Mouse (Mus musculus): ENCODE results near the gene Bcl7c. TPM values are rescaled to one million over a fixed set of nuclear protein-coding genes. Genes with fewer than 3 reads are reported as not detected.
A peak's percentile ranks its signal among the peaks of the same experiment; 100 is the strongest.
"Not testable (repeated sequence)": the region's sequence is repeated elsewhere in the genome, so short reads cannot be mapped to it uniquely, and the experiment has no call there.

The Bcl7c gene
- total RNA-seq, 1 experiment: 35.6 TPM

DNA sequence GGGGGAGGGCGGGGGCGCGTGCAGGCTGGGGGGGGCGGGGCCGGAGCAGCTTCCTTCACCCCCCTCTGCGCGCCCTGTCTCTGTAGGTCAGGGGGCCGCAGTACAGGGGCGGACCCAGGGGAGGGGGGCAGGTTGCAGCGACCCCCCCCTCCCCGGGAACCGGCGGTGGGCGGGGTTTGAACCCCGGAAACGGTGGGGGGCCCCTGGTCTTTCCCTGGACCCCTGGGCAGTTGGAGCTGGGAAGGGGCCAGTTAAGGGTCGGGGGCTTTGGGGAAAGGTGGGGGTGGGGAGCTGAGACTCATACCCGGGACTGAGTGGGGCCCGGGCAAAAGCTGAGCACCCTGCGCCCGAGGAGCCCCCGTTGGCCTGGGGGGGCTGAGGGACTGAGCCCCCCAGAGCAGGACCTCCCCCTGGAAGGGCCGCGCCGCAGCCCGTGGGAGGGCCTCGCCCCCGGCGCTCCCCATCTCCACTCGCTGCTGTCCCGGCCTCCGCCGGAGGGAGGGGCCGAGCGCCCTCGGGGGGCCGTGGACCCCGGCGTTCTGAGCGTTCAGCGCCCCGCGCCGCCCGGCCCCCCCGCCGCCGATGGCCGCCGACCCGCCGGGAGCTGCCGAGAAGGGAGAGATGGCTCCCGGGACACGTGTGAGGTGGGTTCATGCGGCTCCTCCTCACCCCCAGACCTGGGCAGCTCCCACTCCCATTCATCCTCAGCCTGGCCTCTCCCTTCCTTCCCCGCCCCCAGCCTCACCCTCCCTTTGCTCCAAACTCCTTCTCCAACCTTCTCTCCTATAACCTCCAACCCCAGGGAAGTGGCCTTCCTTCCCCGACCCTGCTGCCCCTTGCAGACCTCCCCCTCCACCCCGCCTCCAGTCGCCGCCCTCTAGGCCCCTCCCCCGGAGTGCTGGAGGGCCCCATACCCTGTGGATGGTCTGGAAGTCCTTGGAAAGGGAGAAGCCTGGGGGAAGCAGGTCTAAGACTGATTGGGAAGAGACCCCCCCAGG, 38.1 kb upstream of the Bcl7c start:
- in situ Hi-C loops (cut with MboI; ENCODE audit: low sequenced_read_pairs in 2 of 2, unreplicated experiment in 2 of 2): no loop called here
- H3K9me3 ChIP-seq (ENCODE audit: control insufficient read depth, insufficient read depth, low read depth, low read length): no peaks in the 10 kb centered on the region

DNA sequence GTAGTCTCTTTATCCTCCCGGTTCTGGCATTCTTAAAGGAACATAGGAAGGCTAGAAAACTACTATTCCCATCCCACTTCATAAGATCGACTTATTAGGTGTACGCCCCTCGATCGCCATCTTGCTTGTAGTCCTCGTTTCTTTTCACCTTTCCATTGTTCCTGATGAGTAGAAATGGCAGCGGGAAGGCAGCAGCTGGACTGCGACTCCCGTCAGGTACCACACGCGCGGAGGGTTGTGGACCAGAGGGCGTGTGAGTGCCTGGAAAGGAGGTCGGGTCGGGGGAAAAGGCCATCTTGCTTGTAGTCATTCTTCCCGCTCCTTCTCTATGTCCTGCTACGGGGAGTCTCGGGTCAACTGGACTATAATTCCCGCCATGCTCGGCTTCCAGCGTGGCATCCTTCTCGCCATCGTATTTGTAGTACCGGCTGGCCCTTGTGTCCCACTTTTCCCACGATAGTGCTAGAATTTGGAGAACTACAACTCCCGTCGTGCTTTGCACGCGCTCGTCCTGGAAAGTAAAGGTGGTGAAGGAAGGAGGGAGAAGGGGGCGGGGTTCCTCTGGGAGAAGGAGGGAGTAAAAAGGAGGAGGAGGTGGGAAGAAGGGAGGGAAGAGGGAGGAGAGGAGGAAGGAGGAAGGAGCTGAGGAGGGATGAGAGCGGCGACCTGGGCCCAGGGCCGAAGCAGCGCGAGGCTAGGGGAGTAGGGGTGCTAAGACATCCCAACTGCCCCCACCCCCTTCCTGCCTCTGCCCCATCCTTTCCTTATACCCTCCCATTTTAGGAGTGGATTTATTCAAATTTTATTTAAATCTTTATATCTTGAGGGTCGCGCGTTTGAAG, 37.1 kb upstream of the Bcl7c start:
- Histone ChIP-seq H3K9me3 (ENCODE audit: control insufficient read depth, insufficient read depth, low read depth, low read length) (no peaks in the 10 kb centered on the region), H3K4me1 (ENCODE audit: control insufficient read depth in 2 of 2, insufficient read depth in 2 of 2, low read length in 2 of 2, poor library complexity in 1 of 2) (peaks cover 0 to 18% of the 10 kb centered on the region in 2 experiments; a peak in 2 of 4 replicates), H3K27ac (ENCODE audit: insufficient read depth, low read depth, low read length, poor library complexity, severe bottlenecking) (peak overlapping the region; percentile 93), H3K36me3 (ENCODE audit: control insufficient read depth, insufficient read depth, low read length, poor library complexity, severe bottlenecking) (peaks cover 27% of the 10 kb centered on the region), H3K4me3 (ENCODE audit: insufficient read depth in 1 of 2, low read depth in 1 of 2, low read length in 2 of 2, poor library complexity in 1 of 2, severe bottlenecking in 1 of 2) (peak overlapping the region; percentile 73 to 88), H3K9ac (ENCODE audit: insufficient read depth, low read depth, low read length, poor library complexity, severe bottlenecking) (peak overlapping the region; percentile 80)
- no peak for TF ChIP-seq ZNF384 (IDR thresholded peaks at IDR 0.05; ENCODE audit: low read depth, low read length)
- TF ChIP-seq ZC3H11A (IDR thresholded peaks at IDR 0.05; ENCODE audit: borderline replicate concordance, low read depth, low read length): no peak
- TF ChIP-seq HCFC1 (IDR thresholded peaks at IDR 0.05; ENCODE audit: borderline replicate concordance, insufficient read depth, low read length): peak; percentile 88
- TF ChIP-seq MAFK (IDR thresholded peaks at IDR 0.05; ENCODE audit: insufficient read depth, low read depth, low read length): no peak
- TF ChIP-seq CHD2 (IDR thresholded peaks at IDR 0.05; ENCODE audit: low read depth, low read length): 0 out of 2 replicates have a peak, but pooled peaks have one; percentile 12
- in situ Hi-C loops (cut with MboI; ENCODE audit: low sequenced_read_pairs in 2 of 2, unreplicated experiment in 2 of 2): no loop called here
- DNase-seq (ENCODE audit: low read depth, low spot score): peak; percentile 96

More for the DNA sequence above, 38.1 kb upstream of the Bcl7c start:
- TF ChIP-seq CHD2 (IDR thresholded peaks at IDR 0.05; ENCODE audit: low read depth, low read length) (no peak), ZC3H11A (IDR thresholded peaks at IDR 0.05; ENCODE audit: borderline replicate concordance, low read depth, low read length) (no peak), MAFK (IDR thresholded peaks at IDR 0.05; ENCODE audit: insufficient read depth, low read depth, low read length) (no peak), HCFC1 (IDR thresholded peaks at IDR 0.05; ENCODE audit: borderline replicate concordance, insufficient read depth, low read length) (no peak), ZNF384 (IDR thresholded peaks at IDR 0.05; ENCODE audit: low read depth, low read length) (no peak)
- peaks cover 36% of the 10 kb centered on the region for H3K36me3 ChIP-seq (ENCODE audit: control insufficient read depth, insufficient read depth, low read length, poor library complexity, severe bottlenecking)
- peaks cover 0 to 22% of the 10 kb centered on the region in 2 experiments; a peak in 2 of 4 replicates for H3K4me1 ChIP-seq (ENCODE audit: control insufficient read depth in 2 of 2, insufficient read depth in 2 of 2, low read length in 2 of 2, poor library complexity in 1 of 2)
- H3K27ac ChIP-seq (ENCODE audit: insufficient read depth, low read depth, low read length, poor library complexity, severe bottlenecking): peak overlapping the region; percentile 93
- peak; percentile 85 for DNase-seq (ENCODE audit: low read depth, low spot score)
- peak overlapping the region; percentile 73 to 88 for H3K4me3 ChIP-seq (ENCODE audit: insufficient read depth in 1 of 2, low read depth in 1 of 2, low read length in 2 of 2, poor library complexity in 1 of 2, severe bottlenecking in 1 of 2)
- peak overlapping the region; percentile 86 for H3K9ac ChIP-seq (ENCODE audit: insufficient read depth, low read depth, low read length, poor library complexity, severe bottlenecking)

DNA sequence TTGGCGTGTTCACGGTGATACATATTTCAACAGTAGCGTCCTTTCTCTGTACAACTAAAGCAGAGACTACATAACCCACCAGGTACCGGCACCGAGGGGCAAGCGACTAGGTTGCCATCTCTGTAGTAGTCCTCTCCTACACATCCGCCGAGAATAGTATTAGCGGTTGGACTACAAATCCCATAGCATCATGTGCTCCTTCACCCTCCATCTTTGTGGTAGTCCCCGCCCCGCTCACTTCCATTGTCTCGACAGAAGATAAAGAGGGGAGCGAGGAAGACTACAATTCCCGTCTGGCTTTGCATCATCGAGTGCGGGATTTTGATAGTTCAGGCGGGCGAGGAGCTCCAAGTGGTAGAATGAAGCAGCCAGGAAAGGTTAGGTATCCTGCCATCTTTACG, 36.5 kb upstream of the Bcl7c start:
- H3K9ac ChIP-seq (ENCODE audit: insufficient read depth, low read depth, low read length, poor library complexity, severe bottlenecking): peak overlapping the region; percentile 80
- peak overlapping the region; percentile 73 to 88 for H3K4me3 ChIP-seq (ENCODE audit: insufficient read depth in 1 of 2, low read depth in 1 of 2, low read length in 2 of 2, poor library complexity in 1 of 2, severe bottlenecking in 1 of 2)
- peak overlapping the region; percentile 82; the same call in 1 of the 2 replicates for H3K27ac ChIP-seq (ENCODE audit: insufficient read depth, low read depth, low read length, poor library complexity, severe bottlenecking)
- in situ Hi-C loops (cut with MboI; ENCODE audit: low sequenced_read_pairs in 2 of 2, unreplicated experiment in 2 of 2): no loop called here
- peaks cover 0 to 16% of the 10 kb centered on the region in 2 experiments; a peak in 2 of 4 replicates for H3K4me1 ChIP-seq (ENCODE audit: control insufficient read depth in 2 of 2, insufficient read depth in 2 of 2, low read length in 2 of 2, poor library complexity in 1 of 2)
- TF ChIP-seq ZC3H11A (IDR thresholded peaks at IDR 0.05; ENCODE audit: borderline replicate concordance, low read depth, low read length): no peak
- no peak for TF ChIP-seq MAFK (IDR thresholded peaks at IDR 0.05; ENCODE audit: insufficient read depth, low read depth, low read length)
- TF ChIP-seq CHD2 (IDR thresholded peaks at IDR 0.05; ENCODE audit: low read depth, low read length): peak; percentile 60; the same call in 1 of the 2 replicates
- peak; percentile 88 for TF ChIP-seq HCFC1 (IDR thresholded peaks at IDR 0.05; ENCODE audit: borderline replicate concordance, insufficient read depth, low read length)
- H3K9me3 ChIP-seq (ENCODE audit: control insufficient read depth, insufficient read depth, low read depth, low read length): no peaks in the 10 kb centered on the region
- peak; percentile 95 for DNase-seq (ENCODE audit: low read depth, low spot score)
- peaks cover 22% of the 10 kb centered on the region for H3K36me3 ChIP-seq (ENCODE audit: control insufficient read depth, insufficient read depth, low read length, poor library complexity, severe bottlenecking)

DNA sequence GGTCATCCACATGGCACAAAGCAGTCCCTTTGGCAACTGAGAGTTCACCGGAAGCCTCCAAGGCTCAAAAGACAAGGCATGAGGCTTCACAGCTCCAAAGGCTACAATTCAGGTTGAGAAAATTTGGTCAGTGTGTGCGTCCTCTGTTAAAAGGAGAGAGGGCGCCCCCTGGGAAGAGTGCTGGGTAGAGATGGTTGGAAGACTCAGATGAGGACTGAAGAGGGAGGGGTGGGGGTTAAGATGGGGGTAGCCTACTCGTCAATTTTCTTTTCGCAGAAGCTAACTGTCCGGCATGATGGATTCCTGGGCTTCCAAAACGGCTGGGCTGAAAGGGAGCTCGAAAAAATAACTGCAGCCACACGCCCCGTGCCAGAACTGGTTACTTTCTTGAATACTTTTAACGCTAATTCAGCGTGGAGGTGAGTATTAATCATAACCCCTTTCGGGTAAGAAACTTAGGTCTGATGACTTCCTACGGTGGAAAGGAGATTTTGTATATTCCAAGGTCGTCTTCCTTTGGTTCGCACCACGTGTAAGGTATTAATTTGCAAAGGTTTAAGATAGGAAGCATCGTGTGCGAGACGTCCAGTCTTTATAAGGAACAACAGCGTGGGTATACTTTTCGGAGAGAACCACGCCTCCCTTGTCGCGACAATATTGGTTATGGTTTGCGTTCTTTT, 35.8 kb upstream of the Bcl7c start, which contains the start of gene Fbxl19:
TSS of gene Fbxl19 (plus strand) at position 178 of the 680 bp plus-strand sequence.
- H3K4me1 ChIP-seq (ENCODE audit: control insufficient read depth in 2 of 2, insufficient read depth in 2 of 2, low read length in 2 of 2, poor library complexity in 1 of 2): peaks cover 0 to 9% of the 10 kb centered on the region in 2 experiments; a peak in 2 of 4 replicates
- H3K9me3 ChIP-seq (ENCODE audit: control insufficient read depth, insufficient read depth, low read depth, low read length): no peaks in the 10 kb centered on the region
- no peak for DNase-seq (ENCODE audit: low read depth, low spot score)
- H3K4me3 ChIP-seq (ENCODE audit: insufficient read depth in 1 of 2, low read depth in 1 of 2, low read length in 2 of 2, poor library complexity in 1 of 2, severe bottlenecking in 1 of 2): peak within 1 kb of the TSS; percentile 73 to 88
- H3K27ac ChIP-seq (ENCODE audit: insufficient read depth, low read depth, low read length, poor library complexity, severe bottlenecking): peak within 1 kb of the TSS; percentile 82; the same call in 1 of the 2 replicates
- peaks cover 14% of the 10 kb centered on the region for H3K36me3 ChIP-seq (ENCODE audit: control insufficient read depth, insufficient read depth, low read length, poor library complexity, severe bottlenecking)
- TF ChIP-seq ZNF384 (IDR thresholded peaks at IDR 0.05; ENCODE audit: low read depth, low read length): no peak
- peak within 1 kb of the TSS; percentile 80; the same call in 1 of the 2 replicates for H3K9ac ChIP-seq (ENCODE audit: insufficient read depth, low read depth, low read length, poor library complexity, severe bottlenecking)
- in situ Hi-C loops (cut with MboI; ENCODE audit: low sequenced_read_pairs in 2 of 2, unreplicated experiment in 2 of 2): no loop called here

DNA sequence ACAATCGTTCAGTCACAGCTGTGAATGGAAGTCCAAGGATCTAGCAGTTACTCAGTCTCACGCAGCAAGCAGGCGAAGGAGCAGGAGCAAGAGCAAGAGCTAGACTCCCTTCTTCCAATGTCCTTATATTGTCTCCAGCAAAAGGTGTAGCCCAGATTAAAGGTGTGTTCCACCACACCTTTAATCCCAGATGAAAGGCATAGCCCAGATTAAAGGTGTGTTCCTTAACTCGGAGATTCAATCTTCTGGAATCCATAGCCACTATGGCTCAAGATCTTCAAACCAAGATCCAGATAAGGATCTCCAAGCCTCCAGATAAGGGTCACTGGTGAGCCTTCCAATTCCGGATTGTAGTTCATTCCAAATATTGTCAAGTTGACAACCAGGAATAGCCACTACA, 23.3 kb upstream of the Bcl7c start, which contains the start of gene Ctf2:
TSS of gene Ctf2 (minus strand) at position 101 of the 400 bp plus-strand sequence.
- in situ Hi-C loops (cut with MboI; ENCODE audit: low sequenced_read_pairs in 2 of 2, unreplicated experiment in 2 of 2); H3K36me3 ChIP-seq (ENCODE audit: control insufficient read depth, insufficient read depth, low read length, poor library complexity, severe bottlenecking); H3K9ac ChIP-seq (ENCODE audit: insufficient read depth, low read depth, low read length, poor library complexity, severe bottlenecking); H3K27ac ChIP-seq (ENCODE audit: insufficient read depth, low read depth, low read length, poor library complexity, severe bottlenecking); H3K9me3 ChIP-seq (ENCODE audit: control insufficient read depth, insufficient read depth, low read depth, low read length); DNase-seq (ENCODE audit: low read depth, low spot score); H3K4me1 ChIP-seq (ENCODE audit: control insufficient read depth in 2 of 2, insufficient read depth in 2 of 2, low read length in 2 of 2, poor library complexity in 1 of 2); H3K4me3 ChIP-seq (ENCODE audit: insufficient read depth in 1 of 2, low read depth in 1 of 2, low read length in 2 of 2, poor library complexity in 1 of 2, severe bottlenecking in 1 of 2): not testable (repeated sequence)
